ENCODE assay signal across 19 mouse cellular contexts in the genomic region with DNA sequence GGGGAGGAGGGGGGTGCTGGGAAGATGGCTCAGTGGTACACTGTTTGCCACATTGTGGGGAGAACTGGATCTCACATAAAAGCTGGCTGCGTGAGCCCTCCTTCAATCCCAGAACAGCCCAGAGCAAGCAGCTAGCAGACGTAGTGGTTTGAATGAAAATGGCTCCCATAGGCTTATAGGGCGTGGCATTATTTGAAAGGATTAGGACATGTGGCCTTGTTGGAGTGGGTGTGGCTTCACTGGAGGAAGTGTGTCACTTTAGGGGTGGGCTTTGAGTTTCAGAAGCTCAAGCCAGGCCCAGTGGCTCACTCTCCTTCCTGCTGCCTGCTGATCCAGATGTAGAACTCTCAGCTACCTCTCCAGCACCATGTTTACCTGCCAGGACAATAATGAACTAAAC. TPM values are rescaled to one million over a fixed set of nuclear protein-coding genes. Genes with fewer than 3 reads are reported as not detected.
DNase-seq lines count a peak whose midpoint lies in the region; TF ChIP-seq lines count a peak whose summit lies in the region.
"Had no signal": no experiment of that assay in that cellular context is flagged by ENCODE, and none has a peak within 500 bp of the region (broad histone marks: within the 10 kb centered on the region; RNA-seq: fewer than 3 reads in every experiment).

No protein-coding gene starts in this region.

- intact Hi-C loops in left cerebral cortex, postnatal 25 days (cut with DNase I) = no loop called here

- H3K4me1 ChIP-seq in ES-E14 (ENCODE audit: control insufficient read depth in 2 of 2, insufficient read depth in 2 of 2, low read length in 2 of 2, poor library complexity in 1 of 2) = peaks cover 0 to 5% of the 10 kb centered on the region in 2 experiments; a peak in 1 of 4 replicates
- H3K4me1 ChIP-seq: forebrain, embryonic 13.5 days; forebrain, embryonic 15.5 days had no signal

- DNase-seq in ES-CJ7 (ENCODE audit: low read depth, low spot score) = peak; percentile 52
- DNase-seq in ES-E14 (ENCODE audit: low read depth, low spot score) = no peak
- DNase-seq in R1 (ENCODE audit: low read depth, low spot score) = peak; percentile 79
- no peak for DNase-seq in lung, postnatal 10 days
- DNase-seq in cerebellum, adult 11 months = no peak
- DNase-seq in left cerebral cortex, postnatal 25 days (ENCODE audit: low spot score in 2 of 2) = no peak
- DNase-seq: adrenal gland, adult 8-10 months; adrenal gland, postnatal 14 days; adrenal gland, postnatal 36 days; cerebellum, adult 18-20 months; cerebellum, adult 8-10 months; cerebellum, adult 9-11 months; cerebellum, postnatal 14 days; cerebellum, postnatal 36 days; forebrain, postnatal 0 days had no signal

- 0 out of 2 replicates have a peak overlapping the region, but pooled peaks have one; percentile 18 for H3K27ac ChIP-seq in ES-E14 (ENCODE audit: insufficient read depth, low read depth, low read length, poor library complexity, severe bottlenecking)
- H3K27ac ChIP-seq: embryonic facial prominence, embryonic 10.5 days; embryonic facial prominence, embryonic 12.5 days; forebrain, embryonic 13.5 days; forebrain, embryonic 15.5 days had no signal

- no peaks in the 10 kb centered on the region for H3K36me3 ChIP-seq in ES-E14 (ENCODE audit: control insufficient read depth, insufficient read depth, low read length, poor library complexity, severe bottlenecking)
- H3K36me3 ChIP-seq: embryonic facial prominence, embryonic 10.5 days; embryonic facial prominence, embryonic 12.5 days; forebrain, embryonic 15.5 days had no signal

- H3K9me3 ChIP-seq in ES-E14 (ENCODE audit: control insufficient read depth, insufficient read depth, low read depth, low read length) = no peaks in the 10 kb centered on the region
- H3K9me3 ChIP-seq: embryonic facial prominence, embryonic 10.5 days; embryonic facial prominence, embryonic 12.5 days; forebrain, embryonic 13.5 days; forebrain, embryonic 15.5 days had no signal

- H3K9ac ChIP-seq in ES-E14 (ENCODE audit: insufficient read depth, low read depth, low read length, poor library complexity, severe bottlenecking) = no peak overlapping the region
- H3K9ac ChIP-seq: embryonic facial prominence, embryonic 12.5 days; forebrain, embryonic 13.5 days; forebrain, embryonic 15.5 days; forebrain, postnatal 0 days had no signal

- no peak overlapping the region for H3K4me3 ChIP-seq in ES-E14 (ENCODE audit: insufficient read depth in 1 of 2, low read depth in 1 of 2, low read length in 2 of 2, poor library complexity in 1 of 2, severe bottlenecking in 1 of 2)
- H3K4me3 ChIP-seq: embryonic facial prominence, embryonic 10.5 days; embryonic facial prominence, embryonic 12.5 days; forebrain, embryonic 13.5 days; forebrain, embryonic 15.5 days had no signal

- in situ Hi-C loops in ES-E14 (cut with MboI; ENCODE audit: low sequenced_read_pairs in 2 of 2, unreplicated experiment in 2 of 2) = no loop called here

TF ChIP-seq in ES-E14, 5 proteins besides CTCF, POLR2A, EP300 and RAD21:
- TF ChIP-seq MAFK (IDR thresholded peaks at IDR 0.05; ENCODE audit: insufficient read depth, low read depth, low read length) (no peak), CHD2 (IDR thresholded peaks at IDR 0.05; ENCODE audit: low read depth, low read length) (no peak), ZNF384 (IDR thresholded peaks at IDR 0.05; ENCODE audit: low read depth, low read length) (no peak), HCFC1 (IDR thresholded peaks at IDR 0.05; ENCODE audit: borderline replicate concordance, insufficient read depth, low read length) (no peak), ZC3H11A (IDR thresholded peaks at IDR 0.05; ENCODE audit: borderline replicate concordance, low read depth, low read length) (no peak)
TF ChIP-seq in ES-E14: peak in this region for 0.

RNA-seq across cellular contexts. Expression of a gene that starts 5.5 kb away (rescaled TPM):
- total RNA-seq in ES-E14 (2012; rRNA removed) = 0.27 and 0.63 TPM in 2 replicates
- 1 to 10 TPM; 3.9 to 5.0 TPM for total RNA-seq in left cerebral cortex, postnatal 25 days (2021)

Comparison
In these comparisons a context has a peak if more than half of its experiments do, and no peak if none do; other contexts are left out.
1. DNase-seq: peak in ES-CJ7 (single experiment) and R1 (single experiment); none in ES-E14 (single experiment), lung, postnatal 10 days (single experiment), cerebellum, adult 11 months (single experiment) and left cerebral cortex, postnatal 25 days (0 of 2).